Mouse (Mus musculus): ENCODE data around the gene Cops9. TPM values are rescaled to one million over a fixed set of nuclear protein-coding genes. Genes with fewer than 3 reads are reported as not detected.

Gene Cops9
- total and polyA plus RNA-seq, 3 experiments: 377 to 618 TPM; not detected in 1

GRCm38 (mm10) chr1:92637501-92638172 lies 4.1 kb downstream of the Cops9 start:
- no peak for DNase-seq (ENCODE audit: low read depth, low spot score)
- no peak overlapping the region for H3K27ac ChIP-seq (ENCODE audit: control insufficient read depth, low read depth, low read length)
- H3K4me3 ChIP-seq (ENCODE audit: control insufficient read depth in 1 of 2, insufficient read depth in 1 of 2, low read depth in 2 of 2, low read length in 2 of 2): no peak overlapping the region
- no peaks in the 10 kb centered on the region for H3K27me3 ChIP-seq (ENCODE audit: control insufficient read depth in 1 of 2, insufficient read depth in 2 of 2, low read length in 2 of 2)
- H3K4me1 ChIP-seq (ENCODE audit: control insufficient read depth in 1 of 2, insufficient read depth in 2 of 2, low read length in 2 of 2): peaks cover 0 to 17% of the 10 kb centered on the region in 2 experiments; a peak in 3 of 4 replicates
- H3K36me3 ChIP-seq (ENCODE audit: control insufficient read depth in 1 of 2, insufficient read depth in 2 of 2, low read length in 2 of 2): peaks cover 2 to 14% of the 10 kb centered on the region in 2 experiments; a peak in 3 of 4 replicates
- TF ChIP-seq POLR2AphosphoS2 (IDR thresholded peaks at IDR 0.05; ENCODE audit: low read length) (peak; percentile 13; the same call in 1 of the 2 replicates), USF1 (IDR thresholded peaks at IDR 0.05; ENCODE audit: low read depth, low read length) (no peak)
- H3K9ac ChIP-seq (ENCODE audit: control insufficient read depth, low read depth, low read length, poor library complexity, severe bottlenecking): no peak overlapping the region
- no peaks in the 10 kb centered on the region for H3K9me3 ChIP-seq (replicated peaks; ENCODE audit: insufficient read depth, low read length)
- peaks cover 30% of the 10 kb centered on the region for H3K79me2 ChIP-seq (ENCODE audit: control insufficient read depth, insufficient read depth, low read length, poor library complexity)

- Histone ChIP-seq H3K9ac (ENCODE audit: control insufficient read depth, low read depth, low read length, poor library complexity, severe bottlenecking) (no peak overlapping the region), H3K4me1 (ENCODE audit: control insufficient read depth in 1 of 2, insufficient read depth in 2 of 2, low read length in 2 of 2) (peaks cover 0 to 12% of the 10 kb centered on the region in 2 experiments; a peak in 3 of 4 replicates)
Measured at GRCm38 (mm10) chr1:92636676-92637075, 5.1 kb downstream of the Cops9 start.

GRCm38 (mm10) chr1:92636015-92636414 lies 5.8 kb downstream of the Cops9 start:
- H3K27me3 ChIP-seq (ENCODE audit: control insufficient read depth in 1 of 2, insufficient read depth in 2 of 2, low read length in 2 of 2): no peaks in the 10 kb centered on the region
- peaks cover 23% of the 10 kb centered on the region for H3K79me2 ChIP-seq (ENCODE audit: control insufficient read depth, insufficient read depth, low read length, poor library complexity)
- H3K9me3 ChIP-seq (replicated peaks; ENCODE audit: insufficient read depth, low read length): no peaks in the 10 kb centered on the region
- no peak overlapping the region for H3K9ac ChIP-seq (ENCODE audit: control insufficient read depth, low read depth, low read length, poor library complexity, severe bottlenecking)
- no peak overlapping the region for H3K4me3 ChIP-seq (ENCODE audit: control insufficient read depth in 1 of 2, insufficient read depth in 1 of 2, low read depth in 2 of 2, low read length in 2 of 2)
- H3K4me1 ChIP-seq (ENCODE audit: control insufficient read depth in 1 of 2, insufficient read depth in 2 of 2, low read length in 2 of 2): peaks cover 0 to 12% of the 10 kb centered on the region in 2 experiments; a peak in 3 of 4 replicates
- TF ChIP-seq NRF1 (IDR thresholded peaks at IDR 0.05; ENCODE audit: insufficient read depth, low read depth, low read length, poor library complexity, severe bottlenecking): no peak
- no peak for TF ChIP-seq HCFC1 (IDR thresholded peaks at IDR 0.05; ENCODE audit: low read depth, low read length)
- TF ChIP-seq POLR2AphosphoS5 (IDR thresholded peaks at IDR 0.05; ENCODE audit: borderline replicate concordance, low read depth, low read length): no peak
- no peak for TF ChIP-seq GATA1 (IDR thresholded peaks at IDR 0.05; ENCODE audit: low read depth, low read length)
- TF ChIP-seq USF1 (IDR thresholded peaks at IDR 0.05; ENCODE audit: low read depth, low read length): peak; percentile 41; the same call in 1 of the 2 replicates
- TF ChIP-seq POLR2A (IDR thresholded peaks at IDR 0.05; ENCODE audit: control insufficient read depth in 1 of 2, insufficient read depth in 1 of 2, low read depth in 1 of 2, low read length in 2 of 2, poor library complexity in 1 of 2): peak in 1 of 2 experiments; percentile 36; a peak in 1 of 4 replicates
- no peak for TF ChIP-seq ELF1 (IDR thresholded peaks at IDR 0.05; ENCODE audit: low read depth, low read length)
- H3K36me3 ChIP-seq (ENCODE audit: control insufficient read depth in 1 of 2, insufficient read depth in 2 of 2, low read length in 2 of 2): peaks cover 2 to 11% of the 10 kb centered on the region in 2 experiments; a peak in 3 of 4 replicates
- DNase-seq (ENCODE audit: low read depth, low spot score): peak; percentile 27
- H3K27ac ChIP-seq (ENCODE audit: control insufficient read depth, low read depth, low read length): no peak overlapping the region

More at GRCm38 (mm10) chr1:92636676-92637075, 5.1 kb downstream of the Cops9 start:
- Histone ChIP-seq H3K79me2 (ENCODE audit: control insufficient read depth, insufficient read depth, low read length, poor library complexity) (peaks cover 29% of the 10 kb centered on the region), H3K36me3 (ENCODE audit: control insufficient read depth in 1 of 2, insufficient read depth in 2 of 2, low read length in 2 of 2) (peaks cover 2 to 11% of the 10 kb centered on the region in 2 experiments; a peak in 3 of 4 replicates), H3K27me3 (ENCODE audit: control insufficient read depth in 1 of 2, insufficient read depth in 2 of 2, low read length in 2 of 2) (no peaks in the 10 kb centered on the region), H3K4me3 (ENCODE audit: control insufficient read depth in 1 of 2, insufficient read depth in 1 of 2, low read depth in 2 of 2, low read length in 2 of 2) (no peak overlapping the region), H3K9me3 (replicated peaks; ENCODE audit: insufficient read depth, low read length) (no peaks in the 10 kb centered on the region), H3K27ac (ENCODE audit: control insufficient read depth, low read depth, low read length) (no peak overlapping the region)
- DNase-seq (ENCODE audit: low read depth, low spot score): no peak
- TF ChIP-seq ZKSCAN1 (IDR thresholded peaks at IDR 0.05; ENCODE audit: low read depth, low read length) (no peak), TBP (IDR thresholded peaks at IDR 0.05; ENCODE audit: low read depth, low read length) (no peak)
